ENCODE assay signal across 17 mouse cellular contexts in the genomic region with DNA sequence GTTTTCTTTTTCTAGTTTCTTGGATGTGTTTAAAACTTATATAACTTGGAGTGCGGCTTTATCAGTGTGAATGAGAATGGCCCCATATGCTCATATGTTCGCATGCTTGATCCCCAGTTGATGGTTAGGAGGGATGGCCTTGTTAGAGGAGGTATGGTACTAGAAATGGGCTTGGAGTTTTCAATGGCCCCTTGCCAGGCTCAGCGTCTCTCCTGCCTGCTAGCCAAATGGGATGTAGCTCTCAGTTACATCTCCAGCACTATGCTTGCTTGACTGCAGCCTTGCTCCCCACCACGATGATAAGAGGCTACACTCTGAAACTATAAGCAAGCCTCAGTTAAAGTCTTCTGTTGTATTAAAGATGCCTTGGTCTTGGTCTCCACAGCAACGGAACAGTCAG.
DNase-seq lines count a peak whose midpoint lies in the region; ATAC-seq lines count a peak whose summit lies in the region.
"Had no signal": no experiment of that assay in that cellular context is flagged by ENCODE, and none has a peak within 500 bp of the region (broad histone marks: within the 10 kb centered on the region; RNA-seq: fewer than 3 reads in every experiment).

No protein-coding gene starts in this region.

- DNase-seq in left cerebral cortex, postnatal 4 days, result peak; percentile 17
- no peak for DNase-seq in left cerebral cortex, postnatal 36 days (ENCODE audit: low spot score in 2 of 2)
- peak; percentile 9 for DNase-seq in cerebellum, adult 8-10 months
- peak; percentile 65 to 70 for DNase-seq in cerebellum, postnatal 10 days
- DNase-seq in testis, postnatal 10 days (ENCODE audit: low spot score), result no peak
- no peak for DNase-seq in kidney, postnatal 36 days
- DNase-seq: adrenal gland, adult 8-10 months; forebrain, postnatal 0 days; gastrocnemius, postnatal 14 days; heart, postnatal 36 days; kidney, adult 2 months had no signal

- intact Hi-C loops in left cerebral cortex, postnatal 4 days (cut with DNase I), result no loop called here
- intact Hi-C loops in left cerebral cortex, postnatal 36 days (cut with DNase I), result no loop called here

- ATAC-seq in midbrain, embryonic 16.5 days, result no peak
- ATAC-seq: forebrain, embryonic 13.5 days; forebrain, postnatal 0 days; intestine, embryonic 16.5 days had no signal

- no peaks in the 10 kb centered on the region for H3K36me3 ChIP-seq in midbrain, embryonic 16.5 days (ENCODE audit: control insufficient read depth, insufficient read depth, low read length)
- H3K36me3 ChIP-seq: embryonic facial prominence, embryonic 13.5 days; heart, embryonic 13.5 days; hindbrain, embryonic 15.5 days had no signal

- no peak overlapping the region for H3K27ac ChIP-seq in midbrain, embryonic 16.5 days (ENCODE audit: low read length)
- H3K27ac ChIP-seq: embryonic facial prominence, embryonic 13.5 days; forebrain, embryonic 13.5 days; heart, embryonic 13.5 days; hindbrain, embryonic 15.5 days had no signal

- no peaks in the 10 kb centered on the region for H3K9me3 ChIP-seq in midbrain, embryonic 16.5 days (replicated peaks; ENCODE audit: control insufficient read depth, low read length, poor library complexity, severe bottlenecking)
- H3K9me3 ChIP-seq: embryonic facial prominence, embryonic 13.5 days; forebrain, embryonic 13.5 days; heart, embryonic 13.5 days; hindbrain, embryonic 15.5 days had no signal

- WGBS in midbrain, embryonic 16.5 days, result 89% methylated on average over 5 of the region's 5 CpGs

- no peak overlapping the region for H3K4me3 ChIP-seq in midbrain, embryonic 16.5 days (ENCODE audit: low read depth, low read length)
- H3K4me3 ChIP-seq: embryonic facial prominence, embryonic 13.5 days; forebrain, embryonic 13.5 days; heart, embryonic 13.5 days; hindbrain, embryonic 15.5 days had no signal

- H3K27me3 ChIP-seq in midbrain, embryonic 16.5 days (ENCODE audit: control insufficient read depth, insufficient read depth, low read depth, low read length), result no peaks in the 10 kb centered on the region
- H3K27me3 ChIP-seq: embryonic facial prominence, embryonic 13.5 days; forebrain, embryonic 13.5 days; heart, embryonic 13.5 days; hindbrain, embryonic 15.5 days had no signal

- H3K4me2 ChIP-seq in midbrain, embryonic 16.5 days (ENCODE audit: low read length), result no peak overlapping the region
- H3K4me2 ChIP-seq: embryonic facial prominence, embryonic 13.5 days; forebrain, embryonic 13.5 days; heart, embryonic 13.5 days; hindbrain, embryonic 15.5 days had no signal

- no peak overlapping the region for H3K9ac ChIP-seq in midbrain, embryonic 16.5 days (ENCODE audit: low read depth, low read length)
- H3K9ac ChIP-seq: embryonic facial prominence, embryonic 13.5 days; forebrain, embryonic 13.5 days; forebrain, postnatal 0 days; heart, embryonic 13.5 days; hindbrain, embryonic 15.5 days had no signal

- no peaks in the 10 kb centered on the region for H3K4me1 ChIP-seq in midbrain, embryonic 16.5 days (ENCODE audit: control insufficient read depth, insufficient read depth, low read length)
- H3K4me1 ChIP-seq: embryonic facial prominence, embryonic 13.5 days; forebrain, embryonic 13.5 days; hindbrain, embryonic 15.5 days had no signal

Comparison
In these comparisons a context has a peak if more than half of its experiments do, and no peak if none do; other contexts are left out.
1. DNase-seq: peak in left cerebral cortex, postnatal 4 days (single experiment), cerebellum, adult 8-10 months (single experiment) and cerebellum, postnatal 10 days (2 of 2); none in left cerebral cortex, postnatal 36 days (0 of 2), testis, postnatal 10 days (single experiment) and kidney, postnatal 36 days (0 of 2).